Mouse (Mus musculus) small intestine, adult 10 weeks (tissue): ENCODE measurements around the gene Gm6871. TPM values are rescaled to one million over a fixed set of nuclear protein-coding genes. Genes with fewer than 3 reads are reported as not detected.

ENCODE experiments used
- polyA plus RNA-seq: library from polyadenylated mRNA; stranded (reverse); fragments of 350-450 nt; fragmentation: Illumina TruSeq; extraction: RNeasy Lipid Tissue Mini Kit (QIAGEN cat#74804); gene quantifications from one replicate; pipeline ENCODE4 v1.2.3, GENCODE M21; 2014; ENCODE audit warnings: low replicate concordance

Gene Gm6871
- polyA plus RNA-seq = not detected

GRCm38 (mm10) chr7:41573562-41573961 is at the start of gene Gm6871:
TSS of gene Gm6871 (minus strand) at chr7:41573662.

GRCm38 (mm10) chr7:41599034-41599813 is 25.8 kb upstream of the Gm6871 start, which contains the start of gene 2610021A01Rik:
TSS of gene 2610021A01Rik (plus strand) at chr7:41599230.

GRCm38 (mm10) chr7:41499389-41500049 is 73.9 kb downstream of the Gm6871 start, which contains the start of the genes Gm20449 and AW146154:
TSS of gene Gm20449 (minus strand) at chr7:41499417.
TSS of gene AW146154 (minus strand) at chr7:41499890.

Other genes with a start within 250 kb of the Gm6871 start
- gene AI987944, start 180.3 kb downstream of the Gm6871 start, polyA plus RNA-seq = 52.3 TPM
- 0.48 TPM for gene Vmn2r57, start 125.0 kb downstream of the Gm6871 start, polyA plus RNA-seq
- gene Gm20449, start 74.2 kb downstream of the Gm6871 start, polyA plus RNA-seq = 0.19 TPM
- 26.5 TPM for gene AW146154, start 73.8 kb downstream of the Gm6871 start, polyA plus RNA-seq
- 55.9 TPM for gene 2610021A01Rik, start 25.6 kb upstream of the Gm6871 start, polyA plus RNA-seq
- gene Zfp788, start 59.5 kb upstream of the Gm6871 start, polyA plus RNA-seq = 39.0 TPM